Mouse (Mus musculus) C2C12 (cell line): ENCODE results near the gene Tom1l1. TPM values are rescaled to one million over a fixed set of nuclear protein-coding genes. Genes with fewer than 3 reads are reported as not detected.
A peak's percentile ranks its signal among the peaks of the same experiment; 100 is the strongest.

Experiments
- H3K27me3 ChIP-seq: one replicate; pipeline ENCODE4 v1.6.1; 2011; ENCODE audit not compliant: control insufficient read depth, insufficient read depth, insufficient read length
- H3K36me3 ChIP-seq: one replicate; pipeline ENCODE4 v1.6.1; 2011; ENCODE audit not compliant: control insufficient read depth, insufficient read depth
- H3K4me3 ChIP-seq: one replicate; pipeline ENCODE4 v1.5.1; 2011; ENCODE audit warnings: mild to moderate bottlenecking, control low read depth; ENCODE audit not compliant: poor library complexity, insufficient read depth, severe bottlenecking
- H3K79me2 ChIP-seq: one replicate; pipeline ENCODE4 v1.6.1; 2011; ENCODE audit not compliant: control insufficient read depth, insufficient read depth
- H3K79me3 ChIP-seq: one replicate; pipeline ENCODE4 v1.6.1; 2011; ENCODE audit warnings: low read depth, control low read depth
- H3ac ChIP-seq: one replicate; pipeline ENCODE3; 2011; ENCODE audit warnings: low read depth; ENCODE audit not compliant: control insufficient read depth, insufficient read length
- CEBPB ChIP-seq: IDR thresholded peaks from one replicate; pipeline ENCODE4 v1.6.1; 2011; ENCODE audit warnings: low read depth, mild to moderate bottlenecking, control low read depth, moderate library complexity
- CTCF ChIP-seq: IDR thresholded peaks from one replicate; pipeline ENCODE4 v1.5.1; 2011; ENCODE audit not compliant: control insufficient read depth, insufficient read depth, insufficient read length
- FOSL1 ChIP-seq: IDR thresholded peaks from one replicate; pipeline ENCODE4 v1.8.0; 2011; ENCODE audit warnings: mild to moderate bottlenecking, low read length; ENCODE audit not compliant: poor library complexity, insufficient read depth, severe bottlenecking
- MAX ChIP-seq: IDR thresholded peaks from one replicate; pipeline ENCODE4 v1.6.1; 2011; ENCODE audit warnings: mild to moderate bottlenecking, control low read depth
- MYOD1 ChIP-seq: IDR thresholded peaks from one replicate; pipeline ENCODE4 v1.6.1; 2011; ENCODE audit warnings: low read depth; ENCODE audit not compliant: control insufficient read depth, insufficient read length
- MYOG ChIP-seq: IDR thresholded peaks from one replicate; pipeline ENCODE4 v1.6.1; 2011; ENCODE audit not compliant: control insufficient read depth, insufficient read length; ENCODE audit errors: extremely low read depth
- USF1 ChIP-seq: IDR thresholded peaks from one replicate; pipeline ENCODE4 v1.6.1; 2011; ENCODE audit warnings: low read depth, mild to moderate bottlenecking, control low read depth, moderate library complexity
- polyA plus RNA-seq: library from polyadenylated mRNA; unstranded; fragments of >200 nt; fragmentation: generic; extraction: Trizol; gene quantifications from one replicate; pipeline ENCODE4 v1.2.1, GENCODE M21; 2012; ENCODE audit warnings: missing spikeins

Tom1l1 gene
- polyA plus RNA-seq, 1 experiment: 1.0 TPM

DNA sequence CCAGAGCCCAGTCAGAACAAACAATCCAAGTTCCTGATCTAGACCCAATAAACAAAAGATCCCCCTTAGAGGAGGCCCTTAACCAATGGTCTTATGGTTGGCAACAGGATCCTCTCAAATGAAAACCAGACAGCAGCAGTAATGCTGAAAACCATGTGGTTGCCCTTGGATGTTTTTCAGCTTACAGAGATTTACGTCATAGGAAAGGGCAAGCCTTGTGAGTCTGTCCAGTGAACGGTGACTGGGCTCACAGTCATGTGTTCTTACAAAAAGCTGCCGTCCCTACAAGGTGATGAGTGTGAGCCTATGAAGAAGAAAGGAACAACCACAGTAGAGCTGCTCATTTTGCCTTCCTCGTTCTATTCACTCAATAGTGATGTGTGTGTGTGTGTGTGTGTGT lies 27.5 kb downstream of the Tom1l1 start:
- Histone ChIP-seq H3K79me3 (no peaks in the 10 kb centered on the region), H3ac (no peak overlapping the region), H3K36me3 (peaks cover under 1% of the 10 kb centered on the region), H3K4me3 (no peak overlapping the region), H3K27me3 (no peaks in the 10 kb centered on the region), H3K79me2 (no peaks in the 10 kb centered on the region)
- no peak for TF ChIP-seq USF1
- TF ChIP-seq FOSL1: no peak
- no peak for TF ChIP-seq CEBPB
- TF ChIP-seq CTCF: no peak
- no peak for TF ChIP-seq MYOD1
- TF ChIP-seq MAX: no peak
- TF ChIP-seq MYOG: no peak

DNA sequence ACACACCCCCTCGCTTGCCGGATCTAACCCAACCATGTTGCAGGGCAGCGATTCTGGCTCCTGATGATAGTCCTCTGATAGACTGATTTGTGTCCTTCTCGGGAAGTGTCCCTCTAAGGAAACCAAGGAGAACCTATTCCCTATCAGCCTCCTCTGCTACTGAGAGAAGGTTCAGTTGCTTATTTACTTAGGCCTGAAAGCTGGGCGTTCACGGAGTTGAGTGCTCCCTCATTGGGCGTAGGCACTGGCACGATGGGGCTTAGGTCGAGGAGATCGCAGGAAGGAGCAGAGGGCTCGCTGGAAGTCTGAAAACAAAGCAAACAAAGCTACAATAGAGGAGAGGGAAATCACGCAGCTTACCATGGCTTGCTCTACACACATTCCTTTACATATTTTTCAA lies 30.6 kb downstream of the Tom1l1 start:
- Histone ChIP-seq H3K4me3 (no peak overlapping the region), H3K79me3 (no peaks in the 10 kb centered on the region), H3K36me3 (peaks cover 13% of the 10 kb centered on the region), H3K79me2 (no peaks in the 10 kb centered on the region), H3ac (no peak overlapping the region), H3K27me3 (no peaks in the 10 kb centered on the region)
- TF ChIP-seq MAX (no peak), CTCF (no peak), CEBPB (no peak), MYOG (no peak), FOSL1 (no peak), MYOD1 (no peak), USF1 (no peak)

DNA sequence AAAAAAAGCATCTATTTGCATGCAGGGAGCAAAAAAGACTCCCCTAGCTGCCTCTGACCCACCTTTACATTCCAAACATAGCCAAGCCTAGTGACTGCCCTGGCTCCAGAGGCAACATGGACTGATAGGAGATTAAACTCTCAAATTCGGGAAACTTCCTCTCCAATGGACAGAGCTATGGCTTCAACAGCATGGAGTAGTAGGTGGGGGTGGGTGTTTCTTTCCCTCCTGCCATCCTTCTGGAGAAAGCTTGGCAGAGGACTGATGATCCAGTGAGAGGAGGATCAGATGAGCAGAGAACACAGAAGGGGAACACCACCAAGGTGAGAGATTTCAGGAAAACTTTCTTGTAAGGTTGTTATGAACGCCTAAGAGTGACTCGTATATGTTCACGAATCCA lies 35.6 kb downstream of the Tom1l1 start:
- peaks cover 2% of the 10 kb centered on the region for H3K79me3 ChIP-seq
- H3ac ChIP-seq: no peak overlapping the region
- no peaks in the 10 kb centered on the region for H3K27me3 ChIP-seq
- no peak for TF ChIP-seq CTCF
- TF ChIP-seq MYOG: no peak
- no peak for TF ChIP-seq FOSL1
- TF ChIP-seq CEBPB: no peak
- no peak for TF ChIP-seq USF1
- no peak for TF ChIP-seq MAX
- no peak for TF ChIP-seq MYOD1
- H3K4me3 ChIP-seq: no peak overlapping the region
- H3K79me2 ChIP-seq: no peaks in the 10 kb centered on the region
- H3K36me3 ChIP-seq: peaks cover 28% of the 10 kb centered on the region

DNA sequence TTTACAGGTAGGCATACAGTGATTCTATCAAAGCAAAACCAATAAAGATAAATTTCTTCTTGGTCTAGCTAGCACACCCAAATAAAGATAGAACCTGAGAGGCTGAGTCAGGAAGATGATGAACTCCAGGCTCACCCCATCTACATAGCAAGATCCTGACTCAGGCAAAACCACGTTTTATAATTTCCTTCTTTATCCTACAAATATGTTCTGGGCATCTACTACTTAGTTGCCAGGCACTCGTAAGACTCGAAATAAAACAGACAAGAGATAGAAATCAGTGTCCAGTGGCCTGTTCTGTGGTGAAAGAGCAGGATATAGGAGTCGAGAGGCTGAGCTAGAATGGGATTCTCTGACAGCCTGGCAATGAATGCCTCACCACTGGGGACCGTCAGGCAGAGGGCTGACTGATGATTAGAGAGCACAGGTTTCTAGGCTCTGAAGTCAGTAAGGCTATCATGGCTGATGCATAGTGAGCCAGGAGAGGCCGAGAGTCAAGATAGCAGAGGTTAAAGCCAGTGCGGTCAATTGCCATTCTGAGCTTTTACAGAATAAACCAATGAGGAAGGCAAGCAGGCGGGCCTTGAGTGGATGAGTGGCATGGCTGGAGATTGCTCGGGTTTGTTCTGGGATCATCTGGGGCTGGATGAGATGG lies 37.8 kb downstream of the Tom1l1 start:
- no peak overlapping the region for H3ac ChIP-seq
- H3K4me3 ChIP-seq: no peak overlapping the region
- no peaks in the 10 kb centered on the region for H3K27me3 ChIP-seq
- peaks cover 47% of the 10 kb centered on the region for H3K36me3 ChIP-seq
- TF ChIP-seq FOSL1 (no peak), MAX (no peak), USF1 (no peak), CTCF (no peak), CEBPB (no peak), MYOG (no peak), MYOD1 (no peak)
- H3K79me2 ChIP-seq: no peaks in the 10 kb centered on the region
- peaks cover 2% of the 10 kb centered on the region for H3K79me3 ChIP-seq

DNA sequence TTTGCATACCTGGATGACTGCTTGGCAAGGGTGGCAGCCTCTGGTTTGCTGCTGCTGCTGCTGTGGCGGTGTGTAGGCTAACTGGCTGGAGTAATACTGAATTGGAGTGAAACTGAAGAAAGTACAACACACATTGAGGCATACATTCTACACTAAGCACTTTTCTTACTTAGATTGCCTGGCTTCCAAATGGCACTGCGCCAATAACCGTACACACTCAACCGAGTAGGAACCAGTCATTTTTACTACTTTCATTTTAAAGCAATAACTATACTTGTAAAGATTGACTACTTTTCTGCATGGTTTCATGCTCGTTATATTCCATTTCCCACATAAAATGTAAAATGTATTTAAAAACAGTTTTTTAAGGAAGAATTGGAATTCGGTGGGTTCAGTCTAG lies 38.4 kb downstream of the Tom1l1 start:
- H3K79me2 ChIP-seq: no peaks in the 10 kb centered on the region
- H3ac ChIP-seq: no peak overlapping the region
- no peak overlapping the region for H3K4me3 ChIP-seq
- TF ChIP-seq FOSL1 (no peak), MYOG (no peak), MAX (no peak), CTCF (no peak), CEBPB (no peak), USF1 (no peak), MYOD1 (no peak)
- H3K36me3 ChIP-seq: peaks cover 49% of the 10 kb centered on the region
- H3K79me3 ChIP-seq: peaks cover 2% of the 10 kb centered on the region
- H3K27me3 ChIP-seq: no peaks in the 10 kb centered on the region

DNA sequence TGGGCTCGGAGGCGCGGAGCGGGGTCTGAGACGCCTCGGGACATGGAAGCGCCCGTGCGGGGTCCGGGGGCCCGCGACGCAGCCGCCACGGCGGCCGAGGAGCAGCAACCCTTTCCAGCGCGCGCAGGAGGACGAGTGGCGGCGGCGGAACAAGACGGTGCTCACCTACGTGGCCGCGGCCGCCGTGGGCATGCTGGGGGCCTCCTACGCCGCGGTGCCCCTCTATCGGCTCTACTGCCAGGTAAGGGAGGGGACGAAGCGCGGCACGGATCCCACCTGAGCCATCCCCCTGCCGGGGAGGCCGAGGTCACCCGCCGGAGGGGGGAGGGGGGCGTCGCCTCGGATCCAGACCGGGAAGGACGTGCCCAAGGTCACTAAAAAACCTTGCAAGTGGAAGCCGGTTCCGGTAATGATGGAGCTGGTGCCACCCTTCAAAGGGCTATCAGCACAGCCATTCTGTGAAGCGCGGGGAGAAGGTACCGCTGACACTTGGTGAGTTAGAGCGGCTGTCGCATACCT lies 49.8 kb downstream of the Tom1l1 start:
- Histone ChIP-seq H3ac (peak overlapping the region; percentile 97), H3K36me3 (peaks cover 29% of the 10 kb centered on the region), H3K79me2 (peaks cover 85% of the 10 kb centered on the region), H3K79me3 (peaks cover 47% of the 10 kb centered on the region), H3K4me3 (peak overlapping the region; percentile 94), H3K27me3 (no peaks in the 10 kb centered on the region)
- TF ChIP-seq USF1 (no peak), CEBPB (no peak), FOSL1 (no peak), MYOG (no peak), CTCF (no peak), MAX (no peak), MYOD1 (no peak)
